In the genomic region with DNA sequence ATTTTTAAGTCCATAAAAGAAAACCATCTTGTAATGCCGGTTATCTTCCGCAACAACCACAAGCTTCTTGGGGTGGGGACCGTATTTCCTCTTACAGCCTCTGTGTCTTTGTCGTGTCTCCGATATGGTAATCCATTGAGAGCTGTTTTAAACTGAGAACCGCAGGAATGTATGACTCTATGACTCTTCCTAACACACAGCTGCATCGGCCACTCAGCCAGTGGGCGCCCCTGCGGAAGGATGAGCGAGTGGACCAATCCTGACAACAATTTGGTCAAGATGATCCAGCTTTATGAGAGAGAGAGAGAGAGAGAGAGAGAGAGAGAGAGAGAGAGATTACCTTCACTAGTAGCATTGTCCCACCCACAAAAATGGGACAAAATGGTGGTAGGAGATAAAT, we compare ENCODE assay signal across 23 mouse cellular contexts. TPM values are rescaled to one million over a fixed set of nuclear protein-coding genes. Genes with fewer than 3 reads are reported as not detected.
A peak's percentile ranks its signal among the peaks of the same experiment; 100 is the strongest.
DNase-seq lines count a peak whose midpoint lies in the region; ATAC-seq and TF ChIP-seq lines count a peak whose summit lies in the region.
"Had no signal": no experiment of that assay in that cellular context is flagged by ENCODE, and none has a peak within 500 bp of the region (broad histone marks: within the 10 kb centered on the region; RNA-seq: fewer than 3 reads in every experiment).

No protein-coding gene starts in this region.

- H3K4me3 ChIP-seq in myocyte: peak overlapping the region; percentile 16
- H3K4me3 ChIP-seq in midbrain, postnatal 0 days (ENCODE audit: low read depth, low read length): no peak overlapping the region
- H3K4me3 ChIP-seq: embryonic facial prominence, embryonic 10.5 days; embryonic facial prominence, embryonic 12.5 days; forebrain, embryonic 13.5 days; forebrain, embryonic 15.5 days had no signal

- 88% methylated on average over 10 of the region's 10 CpGs for WGBS in midbrain, postnatal 0 days

- DNase-seq in 3134 (ENCODE audit: extremely low read depth, insufficient read length, low spot score) (peak; percentile 59), MEL-GATA-1-ER (ENCODE audit: extremely low read depth, low read depth) (peak; percentile 46)
- no peak for DNase-seq in gastrocnemius, postnatal 25 days
- DNase-seq in midbrain, postnatal 0 days (ENCODE audit: low spot score): no peak
- DNase-seq: adrenal gland, adult 8-10 months; adrenal gland, postnatal 14 days; adrenal gland, postnatal 36 days; cerebellum, adult 11-12 months; cerebellum, adult 2 months; cerebellum, adult 9-10 months; cerebellum, postnatal 10 days; cerebellum, postnatal 25 days; forebrain, postnatal 0 days had no signal

- no peak overlapping the region for H3K9ac ChIP-seq in midbrain, postnatal 0 days (replicated peaks; ENCODE audit: low read length, poor library complexity, severe bottlenecking)
- H3K9ac ChIP-seq: embryonic facial prominence, embryonic 12.5 days; forebrain, embryonic 13.5 days; forebrain, embryonic 15.5 days; forebrain, postnatal 0 days had no signal

- no peaks in the 10 kb centered on the region for H3K9me3 ChIP-seq in midbrain, postnatal 0 days (ENCODE audit: low read length)
- H3K9me3 ChIP-seq: embryonic facial prominence, embryonic 12.5 days; forebrain, embryonic 15.5 days; G1E had no signal

- no peak for TF ChIP-seq POLR2A in myocyte (IDR thresholded peaks at IDR 0.05; ENCODE audit: insufficient read length, low read depth)

- TF ChIP-seq CTCF in midbrain, postnatal 0 days (IDR thresholded peaks at IDR 0.05): no peak

- H3K4me1 ChIP-seq in midbrain, postnatal 0 days (ENCODE audit: insufficient read depth, low read length): no peaks in the 10 kb centered on the region
- H3K4me1 ChIP-seq: forebrain, embryonic 13.5 days; forebrain, embryonic 15.5 days had no signal

- no peaks in the 10 kb centered on the region for H3K36me3 ChIP-seq in myocyte (ENCODE audit: control insufficient read depth, insufficient read depth)
- H3K36me3 ChIP-seq in midbrain, postnatal 0 days (ENCODE audit: insufficient read depth, low read length): no peaks in the 10 kb centered on the region
- H3K36me3 ChIP-seq: embryonic facial prominence, embryonic 10.5 days; embryonic facial prominence, embryonic 12.5 days; forebrain, embryonic 15.5 days; G1E had no signal

- no peaks in the 10 kb centered on the region for H3K79me2 ChIP-seq in myocyte (ENCODE audit: control insufficient read depth, insufficient read depth)

- no peak overlapping the region for H3ac ChIP-seq in myocyte (ENCODE audit: control insufficient read depth, insufficient read length)

- H3K27me3 ChIP-seq in myocyte (ENCODE audit: control insufficient read depth, insufficient read depth, insufficient read length): no peaks in the 10 kb centered on the region
- H3K27me3 ChIP-seq in midbrain, postnatal 0 days (ENCODE audit: insufficient read depth, low read length): no peaks in the 10 kb centered on the region
- H3K27me3 ChIP-seq: embryonic facial prominence, embryonic 12.5 days; forebrain, embryonic 13.5 days; forebrain, embryonic 15.5 days; Patski had no signal

- no peak overlapping the region for H3K27ac ChIP-seq in midbrain, postnatal 0 days (ENCODE audit: low read depth, low read length)
- H3K27ac ChIP-seq: embryonic facial prominence, embryonic 10.5 days; embryonic facial prominence, embryonic 12.5 days; forebrain, embryonic 13.5 days; forebrain, embryonic 15.5 days had no signal

- ATAC-seq in midbrain, postnatal 0 days (ENCODE audit: low FRiP score): no peak
- ATAC-seq: activated CD4-positive, CD25-positive, alpha-beta regulatory T cell, adult 4 months; CD4-positive, CD25-positive, alpha-beta regulatory T cell, adult 4 months; forebrain, embryonic 13.5 days; forebrain, embryonic 15.5 days; forebrain, postnatal 0 days; Patski had no signal

- peak overlapping the region; percentile 100 for H3K4me2 ChIP-seq in myocyte (ENCODE audit: low read depth)
- no peak overlapping the region for H3K4me2 ChIP-seq in midbrain, postnatal 0 days (ENCODE audit: low read depth, low read length, poor library complexity, severe bottlenecking)
- H3K4me2 ChIP-seq: embryonic facial prominence, embryonic 12.5 days; forebrain, embryonic 13.5 days; forebrain, embryonic 15.5 days had no signal

TF ChIP-seq in myocyte, 11 proteins besides CTCF, POLR2A, EP300 and RAD21:
- no peak for TF ChIP-seq E2F4 (IDR thresholded peaks at IDR 0.05; ENCODE audit: insufficient read depth)
- TF ChIP-seq MAX (IDR thresholded peaks at IDR 0.05; ENCODE audit: low read depth): no peak
- no peak for TF ChIP-seq REST (IDR thresholded peaks at IDR 0.05; ENCODE audit: insufficient read depth, insufficient read length)
- no peak for TF ChIP-seq USF1 (IDR thresholded peaks at IDR 0.05; ENCODE audit: low read depth)
- peak; percentile 79 for TF ChIP-seq TCF12 (IDR thresholded peaks at IDR 0.05; ENCODE audit: insufficient read depth, poor library complexity, severe bottlenecking)
- TF ChIP-seq POLR2AphosphoS2 (IDR thresholded peaks at IDR 0.05; ENCODE audit: insufficient read length, low read depth): no peak
- peak; percentile 78 for TF ChIP-seq TCF3 (IDR thresholded peaks at IDR 0.05; ENCODE audit: insufficient read length, low read depth)
- peak; percentile 20; the same call in 1 of the 2 replicates for TF ChIP-seq CEBPB (IDR thresholded peaks at IDR 0.05; ENCODE audit: insufficient read depth, poor library complexity, severe bottlenecking)
- TF ChIP-seq SRF (IDR thresholded peaks at IDR 0.05; ENCODE audit: control insufficient read depth, insufficient read length, low read depth): no peak
- TF ChIP-seq MYOD1 (IDR thresholded peaks at IDR 0.05; ENCODE audit: control insufficient read depth in 1 of 3, insufficient read length in 2 of 3, low read depth in 2 of 3): peak; percentile 94 to 98 (median 96)
- peak in 2 of 3 experiments; percentile 49 to 86 for TF ChIP-seq MYOG (IDR thresholded peaks at IDR 0.05; ENCODE audit: control insufficient read depth in 1 of 3, insufficient read depth in 1 of 3, insufficient read length in 2 of 3, low read depth in 2 of 3)
TF ChIP-seq in myocyte: peak in this region for 5.

RNA-seq across cellular contexts. Expression of gene Mchr1, which starts 59.6 kb away (rescaled TPM):
- 0.44 TPM for polyA plus RNA-seq in myocyte (2012; fragmentation: generic; extraction: Trizol)
- total RNA-seq in gastrocnemius, postnatal 25 days (2021): 1 to 10 TPM; 2.4 to 3.6 TPM
- total RNA-seq in midbrain, postnatal 0 days (2014; rRNA removed): 11.2 and 17.2 TPM in 2 replicates
- polyA plus RNA-seq in midbrain, postnatal 0 days (2015; fragmentation: Nextera tagmentation; extraction: Ambion mirVana): 9.3 and 12.4 TPM in 2 replicates
- total RNA-seq: CH12.LX had no signal
- polyA plus RNA-seq: CD4-positive, CD25-positive, alpha-beta regulatory T cell, adult 4 months; G1E had no signal

Comparison
In these comparisons a context has a peak if more than half of its experiments do, and no peak if none do; other contexts are left out.
1. DNase-seq: peak in 3134 (single experiment) and MEL-GATA-1-ER (single experiment); none in gastrocnemius, postnatal 25 days (single experiment) and midbrain, postnatal 0 days (single experiment).